Mouse (Mus musculus) myocyte (in vitro differentiated cells): Measurements from ENCODE around the gene Pmpca.
A peak's percentile ranks its signal among the peaks of the same experiment; 100 is the strongest.

Experiments used
- E2F4 ChIP-seq: IDR thresholded peaks from one replicate; pipeline ENCODE4 v1.6.1; 2011; ENCODE audit warnings: mild to moderate bottlenecking, control low read depth, moderate library complexity; ENCODE audit not compliant: insufficient read depth
- POLR2A ChIP-seq: IDR thresholded peaks from one replicate; pipeline ENCODE4 v1.6.1; 2011; ENCODE audit warnings: low read depth, mild to moderate bottlenecking, control low read depth, moderate library complexity; ENCODE audit not compliant: insufficient read length
- REST ChIP-seq: IDR thresholded peaks from one replicate; pipeline ENCODE4 v1.6.1; 2011; ENCODE audit warnings: mild to moderate bottlenecking, control low read depth, moderate library complexity; ENCODE audit not compliant: insufficient read depth, insufficient read length
- TCF12 ChIP-seq: IDR thresholded peaks from one replicate; pipeline ENCODE4 v1.6.1; 2011; ENCODE audit warnings: mild to moderate bottlenecking, control low read depth; ENCODE audit not compliant: poor library complexity, insufficient read depth, severe bottlenecking
- USF1 ChIP-seq: IDR thresholded peaks from one replicate; pipeline ENCODE4 v1.6.1; 2011; ENCODE audit warnings: low read depth, mild to moderate bottlenecking, control low read depth, moderate library complexity

GRCm38 (mm10) chr2:26438373-26438772 lies 49.2 kb downstream of the Pmpca start:
- TF ChIP-seq TCF12 = peak; percentile 53
- TF ChIP-seq POLR2A = no peak
- TF ChIP-seq USF1 = no peak
- no peak for TF ChIP-seq REST
- TF ChIP-seq E2F4 = no peak
